Mouse (Mus musculus) lung, postnatal 0 days (tissue): ENCODE results near the gene Vax1. TPM values are rescaled to one million over a fixed set of nuclear protein-coding genes. Genes with fewer than 3 reads are reported as not detected.

Source experiments
- ATAC-seq: fragments of 200-750 bp; cut with Nextera tagmentation; 2 replicates; pipeline ENCODE4 v1.8.0; 2017; ENCODE audit warnings: moderate library complexity
- DNase-seq: peaks from one replicate; pipeline ENCODE4 v3.0.0-alpha.2; 2016; ENCODE audit warnings: low spot score
- H3K27ac ChIP-seq: fragments of 300-500 bp; sonication (generic); 2 replicates; pipeline ENCODE4 v1.5.1; 2014; ENCODE audit warnings: antibody characterized with exemption, mild to moderate bottlenecking, low read length, mixed read lengths
- H3K27me3 ChIP-seq: fragments of 300-500 bp; sonication (generic); replicated peaks from 2 replicates; pipeline ENCODE4 v1.6.1; 2014; ENCODE audit warnings: low read length, mixed read lengths; ENCODE audit not compliant: insufficient read depth
- H3K36me3 ChIP-seq: fragments of 300-500 bp; sonication (generic); 2 replicates; pipeline ENCODE4 v1.6.1; 2014; ENCODE audit warnings: low read length, mixed read lengths; ENCODE audit not compliant: insufficient read depth
- H3K4me1 ChIP-seq: fragments of 300-500 bp; sonication (generic); 2 replicates; pipeline ENCODE4 v1.6.1; 2014; ENCODE audit warnings: antibody characterized with exemption, low read depth, low read length, mixed read lengths; ENCODE audit not compliant: insufficient read depth
- H3K4me2 ChIP-seq: fragments of 300-500 bp; sonication (generic); replicated peaks from 2 replicates; pipeline ENCODE4 v1.6.1; 2014; ENCODE audit warnings: low read depth, mild to moderate bottlenecking, low read length, moderate library complexity, mixed read lengths
- H3K4me3 ChIP-seq: fragments of 300-500 bp; sonication (generic); 2 replicates; pipeline ENCODE4 v1.5.1; 2014; ENCODE audit warnings: low read depth, low read length
- H3K9ac ChIP-seq: fragments of 300-500 bp; sonication (generic); replicated peaks from 2 replicates; pipeline ENCODE4 v1.6.1; 2014; ENCODE audit warnings: low read depth, mild to moderate bottlenecking
- H3K9me3 ChIP-seq: fragments of 300-500 bp; sonication (generic); 2 replicates; pipeline ENCODE4 v1.6.1; 2016; ENCODE audit warnings: low read length, mixed read lengths
- CTCF ChIP-seq: IDR thresholded peaks from 2 replicates; pipeline ENCODE4 v1.5.1; 2016; ENCODE audit warnings: antibody characterized with exemption, mild to moderate bottlenecking
- EP300 ChIP-seq: IDR thresholded peaks from 2 replicates; pipeline ENCODE4 v1.6.1; 2016; ENCODE audit warnings: antibody characterized with exemption, mild to moderate bottlenecking, control low read depth
- WGBS: fragments of 180-500 bp; shearing (Covaris S2); extraction: QIAGEN DNeasy Blood & Tissue Kit; methylation state at CpG from one replicate; pipeline ENCODE4 v1.1.7; 2014; 5-methylcytosine and 5-hydroxymethylcytosine counted together
- polyA plus RNA-seq: library from polyadenylated mRNA; unstranded; fragments of >200 nt; fragmentation: Nextera tagmentation; extraction: Ambion mirVana; gene quantifications from 2 replicates; pipeline ENCODE4 v1.2.1, GENCODE M21; 2015

Vax1 gene
- polyA plus RNA-seq, 1 experiment from 2014 or later: not detected

- H3K9ac ChIP-seq: no peak overlapping the region
- peak; percentile 80 for ATAC-seq
- WGBS: 7% methylated on average over 15 of the region's 15 CpGs
- TF ChIP-seq CTCF (peak; percentile 78), EP300 (no peak)
- H3K9me3 ChIP-seq: no peaks in the 10 kb centered on the region
- peaks cover 37% of the 10 kb centered on the region for H3K27me3 ChIP-seq
- DNase-seq: peak; percentile 51
- H3K4me2 ChIP-seq: no peak overlapping the region
- no peaks in the 10 kb centered on the region for H3K36me3 ChIP-seq
- no peak overlapping the region for H3K27ac ChIP-seq
- no peaks in the 10 kb centered on the region for H3K4me1 ChIP-seq
- H3K4me3 ChIP-seq: no peak overlapping the region
Measured at GRCm38 (mm10) chr19:59196111-59196666, 26.3 kb upstream of the Vax1 start.

- H3K4me2 ChIP-seq: no peak overlapping the region
- ATAC-seq (no peak), DNase-seq (no peak)
- H3K4me3 ChIP-seq: no peak overlapping the region
- no peaks in the 10 kb centered on the region for H3K36me3 ChIP-seq
- H3K9me3 ChIP-seq: no peaks in the 10 kb centered on the region
- H3K9ac ChIP-seq: no peak overlapping the region
- TF ChIP-seq EP300: no peak
- TF ChIP-seq CTCF: no peak
- H3K4me1 ChIP-seq: no peaks in the 10 kb centered on the region
- no peak overlapping the region for H3K27ac ChIP-seq
- peaks cover 42% of the 10 kb centered on the region for H3K27me3 ChIP-seq
- 11% methylated on average over 9 of the region's 9 CpGs for WGBS
Measured at GRCm38 (mm10) chr19:59195181-59195770, 25.4 kb upstream of the Vax1 start.

GRCm38 (mm10) chr19:59193986-59194820, 24.3 kb upstream of the Vax1 start:
- ATAC-seq (no peak), DNase-seq (no peak)
- H3K4me2 ChIP-seq: peak overlapping the region; percentile 47
- peak overlapping the region; percentile 21; the same call in 1 of the 2 replicates for H3K4me3 ChIP-seq
- H3K4me1 ChIP-seq: no peaks in the 10 kb centered on the region
- peaks cover 42% of the 10 kb centered on the region for H3K27me3 ChIP-seq
- H3K9me3 ChIP-seq: no peaks in the 10 kb centered on the region
- TF ChIP-seq EP300 (no peak), CTCF (no peak)
- no peaks in the 10 kb centered on the region for H3K36me3 ChIP-seq
- H3K9ac ChIP-seq: no peak overlapping the region
- WGBS: 1% methylated on average over 49 of the region's 50 CpGs
- H3K27ac ChIP-seq: no peak overlapping the region

GRCm38 (mm10) chr19:59193456-59193855, 23.6 kb upstream of the Vax1 start:
- Histone ChIP-seq H3K9me3 (no peaks in the 10 kb centered on the region), H3K4me1 (no peaks in the 10 kb centered on the region), H3K4me2 (peak overlapping the region; percentile 47), H3K4me3 (peak overlapping the region; percentile 21; the same call in 1 of the 2 replicates), H3K27me3 (peaks cover 45% of the 10 kb centered on the region), H3K36me3 (no peaks in the 10 kb centered on the region), H3K27ac (no peak overlapping the region), H3K9ac (no peak overlapping the region)
- no peak for TF ChIP-seq CTCF
- TF ChIP-seq EP300: no peak
- WGBS: 0% methylated on average over 10 of the region's 10 CpGs
- ATAC-seq (no peak), DNase-seq (no peak)

- Histone ChIP-seq H3K4me3 (no peak overlapping the region), H3K4me1 (no peaks in the 10 kb centered on the region), H3K36me3 (no peaks in the 10 kb centered on the region), H3K27ac (no peak overlapping the region), H3K9me3 (no peaks in the 10 kb centered on the region), H3K9ac (no peak overlapping the region), H3K27me3 (peaks cover 48% of the 10 kb centered on the region), H3K4me2 (no peak overlapping the region)
- DNase-seq: no peak
- TF ChIP-seq CTCF: no peak
- no peak for ATAC-seq
- WGBS: 13% methylated on average over 2 of the region's 2 CpGs
Measured at GRCm38 (mm10) chr19:59192491-59192890, 22.6 kb upstream of the Vax1 start.

GRCm38 (mm10) chr19:59191123-59191505, 21.3 kb upstream of the Vax1 start:
- Histone ChIP-seq H3K4me2 (no peak overlapping the region), H3K9ac (no peak overlapping the region), H3K27ac (no peak overlapping the region), H3K36me3 (no peaks in the 10 kb centered on the region), H3K27me3 (peaks cover 41% of the 10 kb centered on the region), H3K4me3 (no peak overlapping the region), H3K4me1 (no peaks in the 10 kb centered on the region), H3K9me3 (no peaks in the 10 kb centered on the region)
- TF ChIP-seq EP300 (no peak), CTCF (no peak)
- WGBS: 10% methylated on average over 4 of the region's 4 CpGs
- ATAC-seq: no peak
- no peak for DNase-seq
